Mouse (Mus musculus): ENCODE data around the gene Nfe2l1. TPM values are rescaled to one million over a fixed set of nuclear protein-coding genes. Genes with fewer than 3 reads are reported as not detected.
"Not testable (repeated sequence)": the region's sequence is repeated elsewhere in the genome, so short reads cannot be mapped to it uniquely, and the experiment has no call there.

Nfe2l1 gene
- polyA plus RNA-seq, 1 experiment from 2014 or later, result 56.0 TPM

GRCm38 (mm10) chr11:96857446-96857845, 27.7 kb upstream of the Nfe2l1 start:
- Histone ChIP-seq H3K4me3 (ENCODE audit: low read depth, low read length) (no peak overlapping the region), H3K9ac (ENCODE audit: low read depth, low read length) (no peak overlapping the region), H3K9me3 (ENCODE audit: control insufficient read depth, low read length) (no peaks in the 10 kb centered on the region), H3K27ac (replicated peaks; ENCODE audit: low read depth, low read length) (no peak overlapping the region), H3K27me3 (replicated peaks; ENCODE audit: control insufficient read depth, insufficient read depth, low read length) (no peaks in the 10 kb centered on the region), H3K4me2 (ENCODE audit: low read depth, low read length) (no peak overlapping the region), H3K4me1 (ENCODE audit: control insufficient read depth, insufficient read depth, low read length) (peaks cover 9% of the 10 kb centered on the region; the same call in 1 of the 2 replicates), H3K36me3 (ENCODE audit: control insufficient read depth, insufficient read depth, low read length) (peaks cover 17% of the 10 kb centered on the region; the same call in 1 of the 2 replicates)
- 73% methylated on average over 5 of the region's 5 CpGs for WGBS
- DNase-seq (ENCODE audit: low spot score) (no peak), ATAC-seq (ENCODE audit: low read depth) (no peak)

- H3K27me3 ChIP-seq (replicated peaks; ENCODE audit: control insufficient read depth, insufficient read depth, low read length), result no peaks in the 10 kb centered on the region
- peak; percentile 85 for ATAC-seq (ENCODE audit: low read depth)
- 0 out of 2 replicates have a peak, but pooled peaks cover 6% of the 10 kb centered on the region for H3K36me3 ChIP-seq (ENCODE audit: control insufficient read depth, insufficient read depth, low read length)
- peak within 1 kb of the TSS; percentile 77 for H3K4me2 ChIP-seq (ENCODE audit: low read depth, low read length)
- peak within 1 kb of the TSS; percentile 41 for H3K27ac ChIP-seq (replicated peaks; ENCODE audit: low read depth, low read length)
- peak; percentile 73 for DNase-seq (ENCODE audit: low spot score)
- WGBS, result under 1% methylated on average over 47 of the region's 60 CpGs
- H3K4me3 ChIP-seq (ENCODE audit: low read depth, low read length), result peak within 1 kb of the TSS; percentile 56
- H3K9me3 ChIP-seq (ENCODE audit: control insufficient read depth, low read length), result no peaks in the 10 kb centered on the region
- peak within 1 kb of the TSS; percentile 82 for H3K9ac ChIP-seq (ENCODE audit: low read depth, low read length)
- peaks cover 9% of the 10 kb centered on the region for H3K4me1 ChIP-seq (ENCODE audit: control insufficient read depth, insufficient read depth, low read length)
Observed at GRCm38 (mm10) chr11:96849681-96850467, 20.1 kb upstream of the Nfe2l1 start, which contains the start of gene Copz2. Gene Copz2, plus strand, starts transcription at chr11:96849870.

GRCm38 (mm10) chr11:96849145-96849544, 19.4 kb upstream of the Nfe2l1 start:
- not testable (repeated sequence) for ATAC-seq (ENCODE audit: low read depth); H3K4me1 ChIP-seq (ENCODE audit: control insufficient read depth, insufficient read depth, low read length); H3K9me3 ChIP-seq (ENCODE audit: control insufficient read depth, low read length); H3K27me3 ChIP-seq (replicated peaks; ENCODE audit: control insufficient read depth, insufficient read depth, low read length); H3K27ac ChIP-seq (replicated peaks; ENCODE audit: low read depth, low read length); H3K36me3 ChIP-seq (ENCODE audit: control insufficient read depth, insufficient read depth, low read length); DNase-seq (ENCODE audit: low spot score)
- 70% methylated on average over 5 of the region's 5 CpGs for WGBS
- peak overlapping the region; percentile 56 for H3K4me3 ChIP-seq (ENCODE audit: low read depth, low read length)
- H3K4me2 ChIP-seq (ENCODE audit: low read depth, low read length), result peak overlapping the region; percentile 77
- peak overlapping the region; percentile 82; the same call in 1 of the 2 replicates for H3K9ac ChIP-seq (ENCODE audit: low read depth, low read length)

- H3K9ac ChIP-seq (ENCODE audit: low read depth, low read length), result no peak overlapping the region
- peaks cover 9% of the 10 kb centered on the region for H3K4me1 ChIP-seq (ENCODE audit: control insufficient read depth, insufficient read depth, low read length)
- no peaks in the 10 kb centered on the region for H3K27me3 ChIP-seq (replicated peaks; ENCODE audit: control insufficient read depth, insufficient read depth, low read length)
- no peak overlapping the region for H3K4me2 ChIP-seq (ENCODE audit: low read depth, low read length)
- no peaks in the 10 kb centered on the region for H3K9me3 ChIP-seq (ENCODE audit: control insufficient read depth, low read length)
- ATAC-seq (ENCODE audit: low read depth) (no peak), DNase-seq (ENCODE audit: low spot score) (no peak)
- no peak overlapping the region for H3K27ac ChIP-seq (replicated peaks; ENCODE audit: low read depth, low read length)
- WGBS, result 74% methylated on average over 9 of the region's 9 CpGs
- no peaks in the 10 kb centered on the region for H3K36me3 ChIP-seq (ENCODE audit: control insufficient read depth, insufficient read depth, low read length)
- H3K4me3 ChIP-seq (ENCODE audit: low read depth, low read length), result no peak overlapping the region
Observed at GRCm38 (mm10) chr11:96848694-96849093, 18.9 kb upstream of the Nfe2l1 start.

- no peaks in the 10 kb centered on the region for H3K36me3 ChIP-seq (ENCODE audit: control insufficient read depth, insufficient read depth, low read length)
- 53% methylated on average over 3 of the region's 3 CpGs for WGBS
- no peak overlapping the region for H3K9ac ChIP-seq (ENCODE audit: low read depth, low read length)
- DNase-seq (ENCODE audit: low spot score) (no peak), ATAC-seq (ENCODE audit: low read depth) (no peak)
- H3K27ac ChIP-seq (replicated peaks; ENCODE audit: low read depth, low read length), result no peak overlapping the region
- H3K9me3 ChIP-seq (ENCODE audit: control insufficient read depth, low read length), result no peaks in the 10 kb centered on the region
- H3K4me2 ChIP-seq (ENCODE audit: low read depth, low read length), result no peak overlapping the region
- H3K27me3 ChIP-seq (replicated peaks; ENCODE audit: control insufficient read depth, insufficient read depth, low read length), result no peaks in the 10 kb centered on the region
- no peak overlapping the region for H3K4me3 ChIP-seq (ENCODE audit: low read depth, low read length)
- H3K4me1 ChIP-seq (ENCODE audit: control insufficient read depth, insufficient read depth, low read length), result peaks cover 9% of the 10 kb centered on the region
Observed at GRCm38 (mm10) chr11:96847240-96847639, 17.5 kb upstream of the Nfe2l1 start.

GRCm38 (mm10) chr11:96843627-96844026, 13.9 kb upstream of the Nfe2l1 start:
- no peak overlapping the region for H3K27ac ChIP-seq (replicated peaks; ENCODE audit: low read depth, low read length)
- H3K4me2 ChIP-seq (ENCODE audit: low read depth, low read length), result no peak overlapping the region
- H3K27me3 ChIP-seq (replicated peaks; ENCODE audit: control insufficient read depth, insufficient read depth, low read length), result no peaks in the 10 kb centered on the region
- no peaks in the 10 kb centered on the region for H3K9me3 ChIP-seq (ENCODE audit: control insufficient read depth, low read length)
- H3K4me3 ChIP-seq (ENCODE audit: low read depth, low read length), result no peak overlapping the region
- no peaks in the 10 kb centered on the region for H3K4me1 ChIP-seq (ENCODE audit: control insufficient read depth, insufficient read depth, low read length)
- no peak for DNase-seq (ENCODE audit: low spot score)
- no peak overlapping the region for H3K9ac ChIP-seq (ENCODE audit: low read depth, low read length)
- no peak for ATAC-seq (ENCODE audit: low read depth)
- WGBS, result 66% methylated on average over 3 of the region's 3 CpGs
- no peaks in the 10 kb centered on the region for H3K36me3 ChIP-seq (ENCODE audit: control insufficient read depth, insufficient read depth, low read length)

GRCm38 (mm10) chr11:96840290-96840689, 10.5 kb upstream of the Nfe2l1 start:
- H3K27ac ChIP-seq (replicated peaks; ENCODE audit: low read depth, low read length), result no peak overlapping the region

GRCm38 (mm10) chr11:96839877-96840276, 10.1 kb upstream of the Nfe2l1 start:
- ATAC-seq (ENCODE audit: low read depth) (no peak), DNase-seq (ENCODE audit: low spot score) (no peak)
- WGBS, result 69% methylated on average over 3 of the region's 3 CpGs
- Histone ChIP-seq H3K4me3 (ENCODE audit: low read depth, low read length) (no peak overlapping the region), H3K4me2 (ENCODE audit: low read depth, low read length) (no peak overlapping the region), H3K9ac (ENCODE audit: low read depth, low read length) (no peak overlapping the region), H3K9me3 (ENCODE audit: control insufficient read depth, low read length) (no peaks in the 10 kb centered on the region), H3K36me3 (ENCODE audit: control insufficient read depth, insufficient read depth, low read length) (no peaks in the 10 kb centered on the region), H3K4me1 (ENCODE audit: control insufficient read depth, insufficient read depth, low read length) (no peaks in the 10 kb centered on the region), H3K27me3 (replicated peaks; ENCODE audit: control insufficient read depth, insufficient read depth, low read length) (no peaks in the 10 kb centered on the region), H3K27ac (replicated peaks; ENCODE audit: low read depth, low read length) (no peak overlapping the region)

More at GRCm38 (mm10) chr11:96840290-96840689, 10.5 kb upstream of the Nfe2l1 start:
- ATAC-seq (ENCODE audit: low read depth) (no peak), DNase-seq (ENCODE audit: low spot score) (peak; percentile 42)
- Histone ChIP-seq H3K27me3 (replicated peaks; ENCODE audit: control insufficient read depth, insufficient read depth, low read length) (no peaks in the 10 kb centered on the region), H3K9ac (ENCODE audit: low read depth, low read length) (no peak overlapping the region), H3K4me1 (ENCODE audit: control insufficient read depth, insufficient read depth, low read length) (no peaks in the 10 kb centered on the region), H3K36me3 (ENCODE audit: control insufficient read depth, insufficient read depth, low read length) (no peaks in the 10 kb centered on the region), H3K4me3 (ENCODE audit: low read depth, low read length) (no peak overlapping the region), H3K9me3 (ENCODE audit: control insufficient read depth, low read length) (no peaks in the 10 kb centered on the region), H3K4me2 (ENCODE audit: low read depth, low read length) (no peak overlapping the region)
- WGBS, result 17% methylated on average over 8 of the region's 8 CpGs

GRCm38 (mm10) chr11:96839428-96839827, 9.7 kb upstream of the Nfe2l1 start:
- WGBS, result 71% methylated on average over 7 of the region's 7 CpGs
- ATAC-seq (ENCODE audit: low read depth) (no peak), DNase-seq (ENCODE audit: low spot score) (no peak)
- Histone ChIP-seq H3K27me3 (replicated peaks; ENCODE audit: control insufficient read depth, insufficient read depth, low read length) (no peaks in the 10 kb centered on the region), H3K36me3 (ENCODE audit: control insufficient read depth, insufficient read depth, low read length) (no peaks in the 10 kb centered on the region), H3K4me2 (ENCODE audit: low read depth, low read length) (no peak overlapping the region), H3K9ac (ENCODE audit: low read depth, low read length) (no peak overlapping the region), H3K4me3 (ENCODE audit: low read depth, low read length) (no peak overlapping the region), H3K9me3 (ENCODE audit: control insufficient read depth, low read length) (no peaks in the 10 kb centered on the region), H3K27ac (replicated peaks; ENCODE audit: low read depth, low read length) (no peak overlapping the region), H3K4me1 (ENCODE audit: control insufficient read depth, insufficient read depth, low read length) (no peaks in the 10 kb centered on the region)

Measured in embryonic facial prominence, embryonic 14.5 days (tissue).